ENCODE assay signal across 8 mouse cellular contexts in genomic region chr10:79924998-79925784, GRCm38 (mm10). TPM values are rescaled to one million over a fixed set of nuclear protein-coding genes. Genes with fewer than 3 reads are reported as not detected.
DNase-seq lines count a peak whose midpoint lies in the region; ATAC-seq and TF ChIP-seq lines count a peak whose summit lies in the region.

No protein-coding gene starts in this region.

- ATAC-seq in hindbrain, embryonic 12.5 days (ENCODE audit: low FRiP score), result no peak

- TF ChIP-seq RAD21 in MEL (IDR thresholded peaks at IDR 0.05; ENCODE audit: low read depth, low read length), result peak; percentile 98

- TF ChIP-seq POLR2A in MEL (IDR thresholded peaks at IDR 0.05; ENCODE audit: control insufficient read depth in 1 of 2, insufficient read depth in 1 of 2, low read depth in 1 of 2, low read length in 2 of 2, poor library complexity in 1 of 2), result peak in 1 of 2 experiments; percentile 40; a peak in 1 of 4 replicates

- DNase-seq in MEL (ENCODE audit: low read depth, low spot score), result peak; percentile 90
- DNase-seq in cerebellum, adult 8-10 months, result peak; percentile 98
- DNase-seq in frontal cortex, postnatal 10 days (ENCODE audit: low spot score in 2 of 2), result peak; percentile 81 to 92
- peak; percentile 93 for DNase-seq in layer of hippocampus, postnatal 36 days
- DNase-seq in lung, postnatal 25 days (ENCODE audit: low spot score), result peak; percentile 91
- DNase-seq in retina, adult 2 months (ENCODE audit: low read depth, low spot score), result peak; percentile 79
- peak; percentile 89 to 96 for DNase-seq in thymus, postnatal 36 days

- peak in 2 of 3 experiments; percentile 99; a peak in 5 of 6 replicates for TF ChIP-seq CTCF in MEL (IDR thresholded peaks at IDR 0.05 in 2 of 3, conservative IDR thresholded peaks at IDR 0.05 in 1 of 3; ENCODE audit: control insufficient read depth in 1 of 3, insufficient read depth in 1 of 3, low read depth in 2 of 3, low read length in 3 of 3, poor library complexity in 1 of 3, severe bottlenecking in 1 of 3)

- peak overlapping the region; percentile 87 for H3K9ac ChIP-seq in MEL (ENCODE audit: control insufficient read depth, low read depth, low read length, poor library complexity, severe bottlenecking)
- no peak overlapping the region for H3K9ac ChIP-seq in hindbrain, embryonic 12.5 days

- no peaks in the 10 kb centered on the region; a peak in 1 of 4 replicates for H3K36me3 ChIP-seq in MEL (ENCODE audit: control insufficient read depth in 1 of 2, insufficient read depth in 2 of 2, low read length in 2 of 2)
- H3K36me3 ChIP-seq in hindbrain, embryonic 12.5 days, result no peaks in the 10 kb centered on the region

- no peaks in the 10 kb centered on the region for H3K27me3 ChIP-seq in MEL (ENCODE audit: control insufficient read depth in 1 of 2, insufficient read depth in 2 of 2, low read length in 2 of 2)
- peaks cover 40% of the 10 kb centered on the region for H3K27me3 ChIP-seq in hindbrain, embryonic 12.5 days

- peak overlapping the region; percentile 53 to 90; a peak in 3 of 4 replicates for H3K4me3 ChIP-seq in MEL (ENCODE audit: control insufficient read depth in 1 of 2, insufficient read depth in 1 of 2, low read depth in 2 of 2, low read length in 2 of 2)
- no peak overlapping the region for H3K4me3 ChIP-seq in hindbrain, embryonic 12.5 days

- H3K27ac ChIP-seq in MEL (ENCODE audit: control insufficient read depth, low read depth, low read length), result peak overlapping the region; percentile 76
- H3K27ac ChIP-seq in hindbrain, embryonic 12.5 days, result no peak overlapping the region

- H3K4me2 ChIP-seq in hindbrain, embryonic 12.5 days (replicated peaks), result peak overlapping the region; percentile 84; the same call in 1 of the 2 replicates

- no peak for TF ChIP-seq EP300 in MEL (IDR thresholded peaks at IDR 0.05; ENCODE audit: low read depth in 1 of 2, low read length in 2 of 2)

- WGBS in hindbrain, embryonic 12.5 days, result 11% methylated on average over 29 of the region's 29 CpGs

- peaks cover 0 to 6% of the 10 kb centered on the region in 2 experiments; a peak in 1 of 4 replicates for H3K4me1 ChIP-seq in MEL (ENCODE audit: control insufficient read depth in 1 of 2, insufficient read depth in 2 of 2, low read length in 2 of 2)
- H3K4me1 ChIP-seq in hindbrain, embryonic 12.5 days, result peaks cover 45% of the 10 kb centered on the region

- H3K79me2 ChIP-seq in MEL (ENCODE audit: control insufficient read depth, insufficient read depth, low read length, poor library complexity), result peaks cover 9% of the 10 kb centered on the region

- H3K9me3 ChIP-seq in MEL (replicated peaks; ENCODE audit: insufficient read depth, low read length), result no peaks in the 10 kb centered on the region
- H3K9me3 ChIP-seq in hindbrain, embryonic 12.5 days (replicated peaks), result no peaks in the 10 kb centered on the region

TF ChIP-seq in MEL, 35 proteins besides CTCF, POLR2A, EP300 and RAD21:
- TF ChIP-seq ETS1 (IDR thresholded peaks at IDR 0.05; ENCODE audit: low read depth, low read length) (peak; percentile 37; the same call in 1 of the 2 replicates), ZNF384 (IDR thresholded peaks at IDR 0.05; ENCODE audit: low read depth, low read length) (peak; percentile 66), USF2 (IDR thresholded peaks at IDR 0.05; ENCODE audit: borderline replicate concordance in 1 of 2, insufficient read depth in 1 of 2, low read depth in 1 of 2, low read length in 2 of 2) (no peak), E2F4 (IDR thresholded peaks at IDR 0.05; ENCODE audit: borderline replicate concordance, low read depth, low read length) (no peak), SIN3A (IDR thresholded peaks at IDR 0.05; ENCODE audit: low read length) (peak; percentile 95), MAZ (IDR thresholded peaks at IDR 0.05; ENCODE audit: low read depth, low read length) (0 out of 2 replicates have a peak, but pooled peaks have one; percentile 10), MAX (IDR thresholded peaks at IDR 0.05; ENCODE audit: low read length) (no peak), MYC (IDR thresholded peaks at IDR 0.05; ENCODE audit: low read depth, low read length) (0 out of 2 replicates have a peak, but pooled peaks have one; percentile 28), MAFK (IDR thresholded peaks at IDR 0.05; ENCODE audit: borderline replicate concordance, low read depth, low read length) (no peak), MXI1 (IDR thresholded peaks at IDR 0.05; ENCODE audit: low read depth, low read length) (peak; percentile 88), HCFC1 (IDR thresholded peaks at IDR 0.05; ENCODE audit: low read depth, low read length) (peak; percentile 64), TCF12 (IDR thresholded peaks at IDR 0.05; ENCODE audit: low read depth, low read length) (peak; percentile 21; the same call in 1 of the 2 replicates), GABPA (IDR thresholded peaks at IDR 0.05; ENCODE audit: low read depth, low read length) (no peak), ELF1 (IDR thresholded peaks at IDR 0.05; ENCODE audit: low read depth, low read length) (peak; percentile 51; the same call in 1 of the 2 replicates), TBP (IDR thresholded peaks at IDR 0.05; ENCODE audit: low read depth, low read length) (peak; percentile 48; the same call in 1 of the 2 replicates), NRF1 (IDR thresholded peaks at IDR 0.05; ENCODE audit: insufficient read depth, low read depth, low read length, poor library complexity, severe bottlenecking) (peak; percentile 28; the same call in 1 of the 2 replicates), SMC3 (IDR thresholded peaks at IDR 0.05; ENCODE audit: low read depth, low read length) (peak; percentile 100), BHLHE40 (IDR thresholded peaks at IDR 0.05; ENCODE audit: borderline replicate concordance, low read depth, low read length) (no peak), ZC3H11A (IDR thresholded peaks at IDR 0.05; ENCODE audit: low read depth, low read length) (peak; percentile 97)

RNA-seq across cellular contexts. Expression of gene Arid3a, which starts 1.7 kb away (rescaled TPM):
- 11.8 and 12.5 TPM in 2 replicates for total RNA-seq in MEL (2012; rRNA removed)
- polyA plus RNA-seq in MEL (2012; ENCODE audit: insufficient read depth in 1 of 2, insufficient read length in 2 of 2, low read depth in 1 of 2, low replicate concordance in 2 of 2, missing spikeins in 1 of 2), result 10 to 100 TPM in 1 of 2 experiments, not detected in 1; 17.2 TPM
- polyA plus RNA-seq in hindbrain, embryonic 12.5 days (2016; fragmentation: Nextera tagmentation; extraction: Ambion mirVana), result 4.7 and 5.3 TPM in 2 replicates
- total RNA-seq in layer of hippocampus, postnatal 36 days (2021), result 1 to 10 TPM; 4.8 to 5.1 TPM

RNA-seq across cellular contexts. Expression of gene R3hdm4, which starts 4.2 kb away (rescaled TPM):
- 22.7 and 29.1 TPM in 2 replicates for total RNA-seq in MEL (2012; rRNA removed)
- 100 to 1,000 TPM in 1 of 2 experiments, not detected in 1; 105 TPM for polyA plus RNA-seq in MEL (2012; ENCODE audit: insufficient read depth in 1 of 2, insufficient read length in 2 of 2, low read depth in 1 of 2, low replicate concordance in 2 of 2, missing spikeins in 1 of 2)
- polyA plus RNA-seq in hindbrain, embryonic 12.5 days (2016; fragmentation: Nextera tagmentation; extraction: Ambion mirVana), result 173 and 184 TPM in 2 replicates
- 100 to 1,000 TPM; 397 to 399 TPM for total RNA-seq in layer of hippocampus, postnatal 36 days (2021)

RNA-seq across cellular contexts. Expression of gene Kiss1r, which starts 8.4 kb away (rescaled TPM):
- total RNA-seq in MEL (2012; rRNA removed), result 9.1 and 10.8 TPM in 2 replicates
- 10 to 100 TPM in 1 of 2 experiments, not detected in 1; 23.5 TPM for polyA plus RNA-seq in MEL (2012; ENCODE audit: insufficient read depth in 1 of 2, insufficient read length in 2 of 2, low read depth in 1 of 2, low replicate concordance in 2 of 2, missing spikeins in 1 of 2)
- 1.2 and 1.6 TPM in 2 replicates for polyA plus RNA-seq in hindbrain, embryonic 12.5 days (2016; fragmentation: Nextera tagmentation; extraction: Ambion mirVana)
- total RNA-seq in layer of hippocampus, postnatal 36 days (2021), result 1 to 10 TPM; 6.4 to 6.8 TPM

RNA-seq across cellular contexts. Expression of gene Gm26602, which starts 14.5 kb away (rescaled TPM):
- total RNA-seq in MEL (2012; rRNA removed), result 5.2 and 10.2 TPM in 2 replicates
- 1 to 10 TPM in 1 of 2 experiments, not detected in 1; 4.5 TPM for polyA plus RNA-seq in MEL (2012; ENCODE audit: insufficient read depth in 1 of 2, insufficient read length in 2 of 2, low read depth in 1 of 2, low replicate concordance in 2 of 2, missing spikeins in 1 of 2)
- 25.5 and 54.9 TPM in 2 replicates for polyA plus RNA-seq in hindbrain, embryonic 12.5 days (2016; fragmentation: Nextera tagmentation; extraction: Ambion mirVana)
- total RNA-seq in layer of hippocampus, postnatal 36 days (2021), result not detected

RNA-seq across cellular contexts. Expression of gene Med16, which starts 16.5 kb away (rescaled TPM):
- total RNA-seq in MEL (2012; rRNA removed), result 16.6 and 17.3 TPM in 2 replicates
- polyA plus RNA-seq in MEL (2012; ENCODE audit: insufficient read depth in 1 of 2, insufficient read length in 2 of 2, low read depth in 1 of 2, low replicate concordance in 2 of 2, missing spikeins in 1 of 2), result 10 to 100 TPM in 1 of 2 experiments, not detected in 1; 41.2 TPM
- polyA plus RNA-seq in hindbrain, embryonic 12.5 days (2016; fragmentation: Nextera tagmentation; extraction: Ambion mirVana), result 63.3 and 70.0 TPM in 2 replicates
- 10 to 100 TPM; 53.0 to 54.1 TPM for total RNA-seq in layer of hippocampus, postnatal 36 days (2021)

Comparison
In these comparisons a context has a peak if more than half of its experiments do, and no peak if none do; other contexts are left out.
1. RNA of gene R3hdm4, which starts 4.2 kb away (total RNA-seq): 397 to 399 TPM in layer of hippocampus, postnatal 36 days; 22.7 to 29.1 TPM in MEL; every median in the first group is over 10 times any median in the second.
2. Peak in every context shown above with its lines, with median percentiles within 50 percentile points of each other: DNase-seq.